9 mouse cellular contexts compared by ENCODE assay signal in the genomic region with DNA sequence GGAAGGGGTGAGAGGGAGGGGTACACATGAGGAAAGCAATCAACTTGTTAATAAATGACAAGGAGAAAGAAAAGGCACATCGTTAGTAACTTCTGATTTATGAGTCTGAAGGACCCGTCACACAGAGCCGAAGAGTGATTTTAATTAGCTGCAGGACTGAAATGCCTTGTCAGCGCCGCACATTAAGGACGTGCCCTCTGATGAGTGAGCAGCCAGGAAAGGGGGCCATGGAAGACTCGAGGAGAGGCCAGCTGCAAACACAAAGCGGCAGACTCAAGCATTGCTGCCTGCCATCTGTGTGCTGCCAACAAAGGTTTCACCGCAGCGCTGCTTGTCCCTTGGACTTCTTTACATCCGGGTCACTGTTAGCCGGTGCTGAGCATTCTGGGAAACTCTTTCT.
DNase-seq lines count a peak whose midpoint lies in the region; ATAC-seq and TF ChIP-seq lines count a peak whose summit lies in the region.
"Had no signal": no experiment of that assay in that cellular context is flagged by ENCODE, and none has a peak within 500 bp of the region (broad histone marks: within the 10 kb centered on the region; RNA-seq: fewer than 3 reads in every experiment).

No protein-coding gene starts in this region.

- peaks cover 8% of the 10 kb centered on the region for H3K4me1 ChIP-seq in heart, embryonic 13.5 days
- peaks cover 14% of the 10 kb centered on the region for H3K4me1 ChIP-seq in embryonic facial prominence, embryonic 13.5 days
- H3K4me1 ChIP-seq in intestine, postnatal 0 days (replicated peaks; ENCODE audit: control insufficient read depth, insufficient read depth, low read length): peaks cover 4% of the 10 kb centered on the region; the same call in 1 of the 2 replicates
- no peaks in the 10 kb centered on the region for H3K4me1 ChIP-seq in midbrain, embryonic 15.5 days

- H3K9ac ChIP-seq in heart, embryonic 13.5 days: no peak overlapping the region
- H3K9ac ChIP-seq in embryonic facial prominence, embryonic 13.5 days: no peak overlapping the region
- no peak overlapping the region for H3K9ac ChIP-seq in intestine, postnatal 0 days (ENCODE audit: low read depth, low read length)
- H3K9ac ChIP-seq in midbrain, embryonic 15.5 days: no peak overlapping the region

- peak overlapping the region; percentile 18 for H3K4me2 ChIP-seq in heart, embryonic 13.5 days
- H3K4me2 ChIP-seq in embryonic facial prominence, embryonic 13.5 days: 0 out of 2 replicates have a peak overlapping the region, but pooled peaks have one; percentile 16
- H3K4me2 ChIP-seq in intestine, postnatal 0 days (replicated peaks; ENCODE audit: low read depth): peak overlapping the region; percentile 62
- H3K4me2 ChIP-seq in midbrain, embryonic 15.5 days: peak overlapping the region; percentile 32

- no peak for ATAC-seq in heart, embryonic 13.5 days (ENCODE audit: extremely low read depth, insufficient number of reproducible peaks, low FRiP score, low TSS enrichment)
- ATAC-seq in embryonic facial prominence, embryonic 13.5 days (ENCODE audit: insufficient number of reproducible peaks, insufficient read depth, low FRiP score, low TSS enrichment, low read depth): no peak
- peak; percentile 80 for ATAC-seq in intestine, postnatal 0 days
- ATAC-seq in midbrain, embryonic 15.5 days (replicated peaks): no peak
- ATAC-seq: activated CD4-positive, CD25-positive, alpha-beta regulatory T cell, adult 4 months had no signal

- no peak overlapping the region for H3K4me3 ChIP-seq in heart, embryonic 13.5 days
- H3K4me3 ChIP-seq in embryonic facial prominence, embryonic 13.5 days: no peak overlapping the region
- peak overlapping the region; percentile 14; the same call in 1 of the 2 replicates for H3K4me3 ChIP-seq in intestine, postnatal 0 days (ENCODE audit: low read depth, low read length)
- 0 out of 2 replicates have a peak overlapping the region, but pooled peaks have one; percentile 5 for H3K4me3 ChIP-seq in midbrain, embryonic 15.5 days

- H3K27ac ChIP-seq in heart, embryonic 13.5 days (replicated peaks): no peak overlapping the region
- no peak overlapping the region for H3K27ac ChIP-seq in embryonic facial prominence, embryonic 13.5 days
- H3K27ac ChIP-seq in intestine, postnatal 0 days (ENCODE audit: low read depth, low read length): peak overlapping the region; percentile 66
- no peak overlapping the region for H3K27ac ChIP-seq in midbrain, embryonic 15.5 days

- H3K27me3 ChIP-seq in heart, embryonic 13.5 days (replicated peaks): no peaks in the 10 kb centered on the region
- H3K27me3 ChIP-seq in embryonic facial prominence, embryonic 13.5 days: no peaks in the 10 kb centered on the region
- H3K27me3 ChIP-seq in intestine, postnatal 0 days (replicated peaks; ENCODE audit: control insufficient read depth, insufficient read depth, low read length): no peaks in the 10 kb centered on the region
- no peaks in the 10 kb centered on the region for H3K27me3 ChIP-seq in midbrain, embryonic 15.5 days (replicated peaks)

- peaks cover 10% of the 10 kb centered on the region for H3K9me3 ChIP-seq in heart, embryonic 13.5 days
- H3K9me3 ChIP-seq in embryonic facial prominence, embryonic 13.5 days: no peaks in the 10 kb centered on the region
- H3K9me3 ChIP-seq in intestine, postnatal 0 days (ENCODE audit: control insufficient read depth): no peaks in the 10 kb centered on the region
- no peaks in the 10 kb centered on the region for H3K9me3 ChIP-seq in midbrain, embryonic 15.5 days

- no peaks in the 10 kb centered on the region for H3K36me3 ChIP-seq in heart, embryonic 13.5 days
- H3K36me3 ChIP-seq in embryonic facial prominence, embryonic 13.5 days: no peaks in the 10 kb centered on the region
- H3K36me3 ChIP-seq in intestine, postnatal 0 days (ENCODE audit: control insufficient read depth, insufficient read depth): no peaks in the 10 kb centered on the region
- H3K36me3 ChIP-seq in midbrain, embryonic 15.5 days (replicated peaks): no peaks in the 10 kb centered on the region

- WGBS in heart, embryonic 13.5 days: 57% methylated on average over 12 of the region's 12 CpGs
- 44% methylated on average over 12 of the region's 12 CpGs for WGBS in embryonic facial prominence, embryonic 13.5 days
- WGBS in intestine, postnatal 0 days: 18% methylated on average over 12 of the region's 12 CpGs
- 52% methylated on average over 12 of the region's 12 CpGs for WGBS in midbrain, embryonic 15.5 days

- DNase-seq in heart, postnatal 36 days: no peak
- no peak for DNase-seq in natural killer cell, adult 2 months (ENCODE audit: low spot score in 2 of 2)
- DNase-seq in heart, adult 8-10 months (ENCODE audit: low spot score): no peak
- DNase-seq in adrenal gland, adult 2 months: no peak

- intact Hi-C loops in heart, postnatal 36 days (cut with DNase I): no loop called here

- TF ChIP-seq CTCF in intestine, postnatal 0 days (IDR thresholded peaks at IDR 0.05; ENCODE audit: low read depth): no peak

Comparison
In these comparisons a context has a peak if more than half of its experiments do, and no peak if none do; other contexts are left out.
1. H3K4me3 ChIP-seq: peak in intestine, postnatal 0 days (single experiment) and midbrain, embryonic 15.5 days (single experiment); none in heart, embryonic 13.5 days (single experiment) and embryonic facial prominence, embryonic 13.5 days (single experiment).
2. Peak in every context shown above with its lines, with median percentiles within 50 percentile points of each other: H3K4me2 ChIP-seq.